Mouse (Mus musculus): ENCODE measurements at regions not wholly inside any gene's neighbourhood (a gene's known extent, or its start where the extent isn't known, plus 50 kb on each side); places are given as distances from the start of the nearest gene placed in this dataset.

DNA sequence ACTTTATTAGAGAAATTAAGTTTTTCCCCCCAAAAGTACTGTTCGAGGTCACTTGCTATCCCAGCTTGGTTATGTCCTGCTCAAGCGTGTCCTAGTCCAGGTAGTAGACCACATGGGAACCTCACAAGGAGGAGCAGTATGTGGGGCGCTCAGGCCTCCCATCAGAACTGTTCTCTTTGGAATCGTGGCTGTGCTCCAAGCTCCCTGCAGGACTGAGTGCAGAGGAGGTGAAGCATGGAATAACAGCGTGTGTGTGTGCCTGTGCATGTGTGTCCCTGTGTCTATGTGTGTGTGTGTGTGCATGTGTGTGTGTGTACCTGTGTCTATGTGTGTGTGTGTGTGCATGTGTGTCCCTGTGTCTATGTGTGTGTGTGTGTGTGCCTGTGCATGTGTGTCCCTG lies 137.6 kb upstream of the Dnajc24 start:
- WGBS = 84% methylated on average over 5 of the region's 5 CpGs
- no peak overlapping the region for H3K4me2 ChIP-seq (ENCODE audit: low read depth, low read length)
- H3K4me3 ChIP-seq (ENCODE audit: low read length) = no peak overlapping the region
- no peaks in the 10 kb centered on the region for H3K36me3 ChIP-seq (ENCODE audit: control insufficient read depth, insufficient read depth, low read length)
- no peaks in the 10 kb centered on the region for H3K27me3 ChIP-seq (ENCODE audit: control insufficient read depth, insufficient read depth, low read depth, low read length)
- no peak overlapping the region for H3K27ac ChIP-seq (ENCODE audit: low read length)
- H3K4me1 ChIP-seq (replicated peaks; ENCODE audit: control insufficient read depth, insufficient read depth, low read length) = no peaks in the 10 kb centered on the region
- ATAC-seq (ENCODE audit: low read depth) = no peak
- H3K9ac ChIP-seq (ENCODE audit: low read length) = no peak overlapping the region
- H3K9me3 ChIP-seq (ENCODE audit: control insufficient read depth, low read length) = no peaks in the 10 kb centered on the region

DNA sequence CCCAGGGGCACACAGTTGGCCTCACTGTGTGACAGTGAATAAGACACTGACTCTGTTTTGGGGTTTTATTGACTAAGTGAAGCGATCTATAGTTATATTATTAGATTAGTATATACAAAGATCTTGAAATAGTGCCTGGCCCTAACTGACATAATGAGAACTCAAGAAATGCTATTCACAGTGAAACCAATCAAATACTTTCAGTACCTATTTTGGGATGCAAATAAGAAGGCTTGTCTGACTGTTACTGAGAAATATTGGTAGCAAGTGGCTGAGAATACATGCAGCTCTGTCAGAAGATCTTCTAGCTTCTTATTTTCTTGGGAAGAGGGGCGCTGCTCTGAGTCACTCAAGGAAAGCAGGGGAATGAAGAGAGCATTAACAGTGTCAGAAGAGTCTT lies 97.7 kb upstream of the Dnajc24 start:
- Histone ChIP-seq H3K4me3 (ENCODE audit: low read length) (no peak overlapping the region), H3K9me3 (ENCODE audit: control insufficient read depth, low read length) (no peaks in the 10 kb centered on the region), H3K27ac (ENCODE audit: low read length) (no peak overlapping the region), H3K36me3 (ENCODE audit: control insufficient read depth, insufficient read depth, low read length) (no peaks in the 10 kb centered on the region), H3K9ac (ENCODE audit: low read length) (no peak overlapping the region), H3K4me1 (replicated peaks; ENCODE audit: control insufficient read depth, insufficient read depth, low read length) (no peaks in the 10 kb centered on the region), H3K27me3 (ENCODE audit: control insufficient read depth, insufficient read depth, low read depth, low read length) (no peaks in the 10 kb centered on the region), H3K4me2 (ENCODE audit: low read depth, low read length) (no peak overlapping the region)
- ATAC-seq (ENCODE audit: low read depth) = no peak
- WGBS = 71% methylated on average over 2 of the region's 2 CpGs

DNA sequence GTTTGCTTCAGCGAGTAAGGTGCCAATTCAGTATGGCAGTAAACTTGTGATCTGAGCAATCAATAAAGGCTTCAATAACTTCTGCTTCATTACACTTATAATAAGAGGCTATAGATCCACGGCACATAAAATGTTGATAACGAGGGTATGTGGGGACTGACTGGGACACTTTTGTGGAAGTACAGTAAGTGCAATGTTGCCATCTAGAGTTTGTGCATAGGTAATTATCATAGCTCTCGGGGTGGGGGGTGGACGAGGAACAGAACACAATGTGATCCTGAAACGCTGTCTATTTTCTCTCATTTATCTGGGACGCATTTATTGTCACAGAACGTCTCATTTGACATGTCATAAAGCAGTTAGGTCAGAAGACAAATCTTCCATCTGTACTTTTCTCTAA lies 82.8 kb upstream of the Dnajc24 start:
- H3K4me1 ChIP-seq (replicated peaks; ENCODE audit: control insufficient read depth, insufficient read depth, low read length) = no peaks in the 10 kb centered on the region
- ATAC-seq (ENCODE audit: low read depth) = no peak
- 58% methylated on average over 8 of the region's 8 CpGs for WGBS
- H3K4me3 ChIP-seq (ENCODE audit: low read length) = no peak overlapping the region
- no peak overlapping the region for H3K9ac ChIP-seq (ENCODE audit: low read length)
- H3K36me3 ChIP-seq (ENCODE audit: control insufficient read depth, insufficient read depth, low read length) = no peaks in the 10 kb centered on the region
- no peaks in the 10 kb centered on the region for H3K27me3 ChIP-seq (ENCODE audit: control insufficient read depth, insufficient read depth, low read depth, low read length)
- no peak overlapping the region for H3K4me2 ChIP-seq (ENCODE audit: low read depth, low read length)
- H3K9me3 ChIP-seq (ENCODE audit: control insufficient read depth, low read length) = no peaks in the 10 kb centered on the region
- H3K27ac ChIP-seq (ENCODE audit: low read length) = no peak overlapping the region

DNA sequence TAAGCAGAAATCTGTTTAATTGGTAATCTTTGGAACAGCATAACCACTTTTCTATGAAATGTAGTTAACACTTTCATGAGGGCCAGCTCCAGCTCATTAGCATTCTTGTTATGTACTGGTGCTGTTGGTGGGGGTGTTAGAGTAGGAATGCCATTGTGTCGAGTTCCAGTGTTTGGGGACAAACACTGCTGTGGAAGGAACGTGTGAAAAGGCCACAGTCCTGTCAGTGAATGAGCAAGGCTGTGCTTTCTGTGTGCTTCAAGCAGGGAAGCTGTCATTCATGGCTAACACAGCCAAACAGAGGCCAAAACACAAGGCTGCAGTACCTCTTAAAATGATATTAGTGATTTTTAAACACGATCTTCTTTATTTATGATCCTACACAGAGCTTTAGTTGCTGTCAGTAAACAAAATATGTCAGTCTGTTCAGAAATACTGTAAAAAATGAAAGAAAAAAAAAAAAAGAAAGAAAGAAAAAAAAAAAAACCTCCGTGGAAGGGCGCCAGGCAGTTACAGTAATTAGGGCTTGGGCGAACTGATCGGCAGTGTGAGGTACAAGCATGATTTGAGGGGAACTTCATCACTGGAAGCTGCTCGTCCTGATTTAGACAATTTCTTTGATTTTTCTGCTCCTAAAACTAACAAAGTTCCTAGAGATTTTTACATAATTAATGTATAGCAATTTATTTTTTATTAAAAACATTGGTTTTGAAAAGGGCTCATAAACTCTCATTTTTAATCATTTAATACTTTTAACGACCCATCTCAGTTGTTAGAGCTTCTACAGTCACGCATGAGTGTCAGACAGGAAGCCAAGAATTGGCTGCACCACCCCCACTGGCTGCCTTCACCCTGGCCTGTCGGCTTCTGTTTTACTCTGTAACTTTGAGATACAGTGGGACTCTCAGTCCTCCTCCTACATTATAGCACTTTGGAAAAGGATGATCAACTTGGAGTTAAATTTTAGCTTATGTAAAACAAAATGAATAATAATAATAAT lies 80.8 kb upstream of the Dnajc24 start:
- H3K4me1 ChIP-seq (replicated peaks; ENCODE audit: control insufficient read depth, insufficient read depth, low read length) = no peaks in the 10 kb centered on the region
- no peak for ATAC-seq (ENCODE audit: low read depth)
- WGBS = 38% methylated on average over 11 of the region's 11 CpGs
- H3K27ac ChIP-seq (ENCODE audit: low read length) = no peak overlapping the region
- no peaks in the 10 kb centered on the region for H3K27me3 ChIP-seq (ENCODE audit: control insufficient read depth, insufficient read depth, low read depth, low read length)
- no peak overlapping the region for H3K4me3 ChIP-seq (ENCODE audit: low read length)
- H3K36me3 ChIP-seq (ENCODE audit: control insufficient read depth, insufficient read depth, low read length) = no peaks in the 10 kb centered on the region
- no peak overlapping the region for H3K4me2 ChIP-seq (ENCODE audit: low read depth, low read length)
- no peak overlapping the region for H3K9ac ChIP-seq (ENCODE audit: low read length)
- no peaks in the 10 kb centered on the region for H3K9me3 ChIP-seq (ENCODE audit: control insufficient read depth, low read length)

DNA sequence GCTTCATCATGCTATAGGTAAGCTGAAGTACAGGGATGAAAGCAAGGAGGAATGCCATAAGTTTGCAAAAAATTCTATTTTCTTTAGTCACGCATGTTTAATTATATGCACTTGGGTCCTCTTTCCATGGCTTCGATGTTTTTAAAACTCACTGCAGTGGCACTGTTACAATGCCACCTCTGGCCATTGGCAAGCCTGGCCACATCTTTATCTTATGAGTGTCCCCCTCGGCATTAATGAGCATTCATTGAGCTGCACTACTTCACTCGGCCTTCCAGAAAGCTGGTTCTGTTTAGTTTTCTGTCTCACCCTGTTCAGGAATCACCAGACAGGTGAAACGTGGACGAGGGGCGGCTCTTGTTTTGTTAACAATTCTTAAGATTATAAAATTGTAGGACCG lies 79.7 kb upstream of the Dnajc24 start:
- 59% methylated on average over 8 of the region's 8 CpGs for WGBS
- Histone ChIP-seq H3K9ac (ENCODE audit: low read length) (no peak overlapping the region), H3K27me3 (ENCODE audit: control insufficient read depth, insufficient read depth, low read depth, low read length) (no peaks in the 10 kb centered on the region), H3K9me3 (ENCODE audit: control insufficient read depth, low read length) (no peaks in the 10 kb centered on the region), H3K4me2 (ENCODE audit: low read depth, low read length) (no peak overlapping the region), H3K27ac (ENCODE audit: low read length) (no peak overlapping the region), H3K4me1 (replicated peaks; ENCODE audit: control insufficient read depth, insufficient read depth, low read length) (no peaks in the 10 kb centered on the region), H3K36me3 (ENCODE audit: control insufficient read depth, insufficient read depth, low read length) (no peaks in the 10 kb centered on the region), H3K4me3 (ENCODE audit: low read length) (no peak overlapping the region)
- ATAC-seq (ENCODE audit: low read depth) = no peak

DNA sequence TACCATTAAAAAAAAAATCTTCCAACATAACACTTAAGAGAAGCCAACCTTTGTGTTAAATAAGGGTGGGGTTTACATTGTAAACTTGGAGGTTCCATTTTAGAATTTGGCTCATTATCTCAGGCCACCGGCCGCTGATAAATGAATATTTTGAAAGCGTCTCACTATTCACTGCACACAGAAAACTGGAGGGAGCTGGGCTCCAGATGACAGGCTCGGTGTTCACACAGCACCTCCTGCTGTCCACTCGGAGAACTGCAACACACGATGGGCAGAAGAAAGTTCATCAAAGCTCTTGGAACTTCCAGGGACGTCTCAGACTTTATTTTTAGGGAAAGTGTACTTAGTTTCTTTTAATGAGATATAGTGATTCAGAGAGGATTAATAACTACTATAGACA lies 78.6 kb upstream of the Dnajc24 start:
- 2% methylated on average over 7 of the region's 7 CpGs for WGBS
- no peaks in the 10 kb centered on the region for H3K9me3 ChIP-seq (ENCODE audit: control insufficient read depth, low read length)
- no peak for ATAC-seq (ENCODE audit: low read depth)
- H3K27me3 ChIP-seq (ENCODE audit: control insufficient read depth, insufficient read depth, low read depth, low read length) = no peaks in the 10 kb centered on the region
- H3K36me3 ChIP-seq (ENCODE audit: control insufficient read depth, insufficient read depth, low read length) = no peaks in the 10 kb centered on the region
- no peak overlapping the region for H3K4me2 ChIP-seq (ENCODE audit: low read depth, low read length)
- no peaks in the 10 kb centered on the region for H3K4me1 ChIP-seq (replicated peaks; ENCODE audit: control insufficient read depth, insufficient read depth, low read length)
- no peak overlapping the region for H3K4me3 ChIP-seq (ENCODE audit: low read length)
- H3K9ac ChIP-seq (ENCODE audit: low read length) = no peak overlapping the region
- no peak overlapping the region for H3K27ac ChIP-seq (ENCODE audit: low read length)

DNA sequence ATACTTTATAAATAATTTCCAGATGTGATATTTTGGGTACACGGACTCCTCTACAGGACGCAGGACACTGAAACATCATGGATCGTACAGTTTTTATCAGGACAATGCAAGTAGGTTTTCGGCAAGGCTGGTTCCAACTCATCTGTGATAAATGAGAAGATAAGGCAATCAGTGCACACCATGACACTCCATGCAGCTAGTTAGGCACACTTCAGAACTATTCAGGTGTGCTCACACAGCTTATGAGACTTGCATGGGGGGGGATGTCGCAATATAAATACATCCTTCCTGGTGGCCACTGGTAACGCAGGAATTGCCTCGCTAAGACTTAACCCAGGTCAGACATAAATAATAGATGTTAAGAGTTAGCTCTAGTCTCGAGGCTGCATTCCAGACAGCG lies 77.3 kb upstream of the Dnajc24 start:
- WGBS = 54% methylated on average over 9 of the region's 9 CpGs
- ATAC-seq (ENCODE audit: low read depth) = no peak
- Histone ChIP-seq H3K27ac (ENCODE audit: low read length) (no peak overlapping the region), H3K4me2 (ENCODE audit: low read depth, low read length) (no peak overlapping the region), H3K9ac (ENCODE audit: low read length) (no peak overlapping the region), H3K9me3 (ENCODE audit: control insufficient read depth, low read length) (no peaks in the 10 kb centered on the region), H3K4me3 (ENCODE audit: low read length) (no peak overlapping the region), H3K4me1 (replicated peaks; ENCODE audit: control insufficient read depth, insufficient read depth, low read length) (no peaks in the 10 kb centered on the region), H3K27me3 (ENCODE audit: control insufficient read depth, insufficient read depth, low read depth, low read length) (no peaks in the 10 kb centered on the region), H3K36me3 (ENCODE audit: control insufficient read depth, insufficient read depth, low read length) (no peaks in the 10 kb centered on the region)

DNA sequence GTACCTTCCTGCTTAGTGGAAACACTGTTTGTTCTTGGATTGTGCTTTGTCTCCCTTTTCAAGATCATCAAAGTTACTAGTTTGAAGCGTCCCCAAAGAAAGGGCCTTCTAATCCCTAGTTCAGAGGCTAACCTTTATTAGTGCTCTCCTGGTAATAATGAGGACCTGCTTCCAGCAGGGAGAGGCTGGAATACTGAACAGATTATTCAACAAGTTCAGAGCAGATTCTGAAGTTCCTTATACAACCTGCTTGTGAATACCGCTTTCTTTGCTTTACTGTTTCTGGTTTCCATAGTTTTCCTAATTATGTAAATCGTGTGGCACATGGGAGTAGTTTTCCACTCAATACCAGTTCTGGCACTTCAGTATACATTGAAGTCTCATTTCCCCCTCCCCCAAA lies 75.2 kb upstream of the Dnajc24 start:
- no peaks in the 10 kb centered on the region for H3K36me3 ChIP-seq (ENCODE audit: control insufficient read depth, insufficient read depth, low read length)
- WGBS = 73% methylated on average over 3 of the region's 3 CpGs
- H3K4me1 ChIP-seq (replicated peaks; ENCODE audit: control insufficient read depth, insufficient read depth, low read length) = no peaks in the 10 kb centered on the region
- H3K4me3 ChIP-seq (ENCODE audit: low read length) = no peak overlapping the region
- H3K9me3 ChIP-seq (ENCODE audit: control insufficient read depth, low read length) = no peaks in the 10 kb centered on the region
- H3K4me2 ChIP-seq (ENCODE audit: low read depth, low read length) = no peak overlapping the region
- no peaks in the 10 kb centered on the region for H3K27me3 ChIP-seq (ENCODE audit: control insufficient read depth, insufficient read depth, low read depth, low read length)
- H3K27ac ChIP-seq (ENCODE audit: low read length) = no peak overlapping the region
- H3K9ac ChIP-seq (ENCODE audit: low read length) = no peak overlapping the region
- ATAC-seq (ENCODE audit: low read depth) = no peak

DNA sequence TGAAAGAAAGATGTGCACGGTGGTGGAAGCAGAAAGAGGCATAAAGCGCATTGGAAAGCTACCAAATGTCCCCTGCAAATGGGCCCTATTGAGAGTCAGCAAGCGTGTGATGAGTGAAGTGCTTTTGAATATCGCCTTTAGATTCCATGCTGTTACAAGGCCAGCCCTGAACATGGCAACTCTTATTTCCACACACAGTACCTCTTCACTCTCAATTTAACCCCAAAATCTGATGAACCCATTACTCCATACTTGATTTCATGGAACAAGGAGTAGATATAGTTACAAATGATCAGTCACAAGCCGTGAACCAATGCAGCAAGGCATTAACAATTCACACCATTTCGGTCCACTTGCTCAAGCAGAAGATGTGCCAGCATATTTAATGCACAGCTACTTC lies 71.1 kb upstream of the Dnajc24 start:
- 82% methylated on average over 6 of the region's 6 CpGs for WGBS
- no peak overlapping the region for H3K4me2 ChIP-seq (ENCODE audit: low read depth, low read length)
- H3K9ac ChIP-seq (ENCODE audit: low read length) = no peak overlapping the region
- no peaks in the 10 kb centered on the region for H3K9me3 ChIP-seq (ENCODE audit: control insufficient read depth, low read length)
- no peaks in the 10 kb centered on the region for H3K27me3 ChIP-seq (ENCODE audit: control insufficient read depth, insufficient read depth, low read depth, low read length)
- H3K4me1 ChIP-seq (replicated peaks; ENCODE audit: control insufficient read depth, insufficient read depth, low read length) = no peaks in the 10 kb centered on the region
- no peak for ATAC-seq (ENCODE audit: low read depth)
- no peak overlapping the region for H3K4me3 ChIP-seq (ENCODE audit: low read length)
- H3K36me3 ChIP-seq (ENCODE audit: control insufficient read depth, insufficient read depth, low read length) = no peaks in the 10 kb centered on the region
- H3K27ac ChIP-seq (ENCODE audit: low read length) = no peak overlapping the region
